Mouse (Mus musculus) kidney, embryonic 15.5 days (tissue): ENCODE measurements at regions not wholly inside any gene's neighbourhood (a gene's known extent, or its start where the extent isn't known, plus 50 kb on each side); places are given as distances from the start of the nearest gene placed in this dataset.

Experiments used
- ATAC-seq: fragments of 200-750 bp; cut with Nextera tagmentation; replicated peaks from 2 replicates; pipeline ENCODE4 v1.8.0; 2017; ENCODE audit warnings: moderate TSS enrichment; ENCODE audit not compliant: low FRiP score
- H3K27ac ChIP-seq: fragments of 300-500 bp; sonication (generic); 2 replicates; pipeline ENCODE4 v1.5.1; 2015; ENCODE audit warnings: mild to moderate bottlenecking, inconsistent platforms
- H3K27me3 ChIP-seq: fragments of 300-500 bp; sonication (generic); 2 replicates; pipeline ENCODE4 v1.6.1; 2015; ENCODE audit warnings: inconsistent platforms
- H3K36me3 ChIP-seq: fragments of 300-500 bp; sonication (generic); 2 replicates; pipeline ENCODE4 v1.6.1; 2015; ENCODE audit warnings: inconsistent platforms
- H3K4me1 ChIP-seq: fragments of 300-500 bp; sonication (generic); 2 replicates; pipeline ENCODE4 v1.6.1; 2015; ENCODE audit warnings: inconsistent platforms
- H3K4me2 ChIP-seq: fragments of 300-500 bp; sonication (generic); 2 replicates; pipeline ENCODE4 v1.6.1; 2015; ENCODE audit warnings: moderate library complexity, mild to moderate bottlenecking, inconsistent platforms
- H3K4me3 ChIP-seq: fragments of 300-500 bp; sonication (generic); replicated peaks from 2 replicates; pipeline ENCODE4 v1.5.1; 2015; ENCODE audit warnings: mild to moderate bottlenecking, inconsistent platforms
- H3K9ac ChIP-seq: fragments of 300-500 bp; sonication (generic); 2 replicates; pipeline ENCODE4 v1.6.1; 2015; ENCODE audit warnings: mild to moderate bottlenecking, inconsistent platforms
- H3K9me3 ChIP-seq: fragments of 300-500 bp; sonication (generic); replicated peaks from 2 replicates; pipeline ENCODE4 v1.6.1; 2016; ENCODE audit warnings: inconsistent platforms
- WGBS: fragments of 180-500 bp; shearing (Covaris S2); methylation state at CpG from one replicate; pipeline ENCODE4 v1.1.7; 2015; ENCODE audit warnings: mixed read lengths; 5-methylcytosine and 5-hydroxymethylcytosine counted together

- Histone ChIP-seq H3K4me3 (no peak overlapping the region), H3K9ac (no peak overlapping the region), H3K36me3 (no peaks in the 10 kb centered on the region), H3K4me2 (no peak overlapping the region), H3K4me1 (no peaks in the 10 kb centered on the region), H3K27ac (no peak overlapping the region), H3K9me3 (no peaks in the 10 kb centered on the region), H3K27me3 (no peaks in the 10 kb centered on the region)
- 72% methylated on average over 7 of the region's 7 CpGs for WGBS
- ATAC-seq, result no peak
Measured at GRCm38 (mm10) chr9:91131415-91132255, 230.6 kb upstream of the Zic4 start.

GRCm38 (mm10) chr9:91132531-91132930, 229.7 kb upstream of the Zic4 start:
- H3K4me2 ChIP-seq, result no peak overlapping the region
- no peaks in the 10 kb centered on the region for H3K4me1 ChIP-seq
- H3K27ac ChIP-seq, result no peak overlapping the region
- H3K9ac ChIP-seq, result no peak overlapping the region
- 71% methylated on average over 1 of the region's 1 CpGs for WGBS
- no peak for ATAC-seq
- no peaks in the 10 kb centered on the region for H3K36me3 ChIP-seq
- H3K9me3 ChIP-seq, result no peaks in the 10 kb centered on the region
- no peak overlapping the region for H3K4me3 ChIP-seq
- H3K27me3 ChIP-seq, result no peaks in the 10 kb centered on the region

- no peaks in the 10 kb centered on the region for H3K4me1 ChIP-seq
- no peaks in the 10 kb centered on the region for H3K27me3 ChIP-seq
- no peak overlapping the region for H3K27ac ChIP-seq
- H3K9me3 ChIP-seq, result no peaks in the 10 kb centered on the region
- H3K4me3 ChIP-seq, result no peak overlapping the region
- H3K4me2 ChIP-seq, result no peak overlapping the region
- no peak overlapping the region for H3K9ac ChIP-seq
- 84% methylated on average over 3 of the region's 3 CpGs for WGBS
- H3K36me3 ChIP-seq, result no peaks in the 10 kb centered on the region
- no peak for ATAC-seq
Measured at GRCm38 (mm10) chr9:91133256-91133920, 228.8 kb upstream of the Zic4 start.

- H3K36me3 ChIP-seq, result no peaks in the 10 kb centered on the region
- no peak overlapping the region for H3K4me3 ChIP-seq
- no peak overlapping the region for H3K27ac ChIP-seq
- H3K4me2 ChIP-seq, result no peak overlapping the region
- H3K9ac ChIP-seq, result no peak overlapping the region
- no peak for ATAC-seq
- no peaks in the 10 kb centered on the region for H3K4me1 ChIP-seq
- H3K27me3 ChIP-seq, result no peaks in the 10 kb centered on the region
- 93% methylated on average over 1 of the region's 1 CpGs for WGBS
- no peaks in the 10 kb centered on the region for H3K9me3 ChIP-seq
Measured at GRCm38 (mm10) chr9:91134325-91134724, 227.9 kb upstream of the Zic4 start.

- Histone ChIP-seq H3K9me3 (no peaks in the 10 kb centered on the region), H3K9ac (no peak overlapping the region), H3K36me3 (no peaks in the 10 kb centered on the region), H3K4me3 (no peak overlapping the region), H3K4me2 (no peak overlapping the region), H3K27ac (no peak overlapping the region), H3K27me3 (no peaks in the 10 kb centered on the region), H3K4me1 (no peaks in the 10 kb centered on the region)
- ATAC-seq, result no peak
- 75% methylated on average over 2 of the region's 2 CpGs for WGBS
Measured at GRCm38 (mm10) chr9:91135107-91135506, 227.1 kb upstream of the Zic4 start.

GRCm38 (mm10) chr9:91140651-91141050, 221.6 kb upstream of the Zic4 start:
- Histone ChIP-seq H3K9ac (no peak overlapping the region), H3K4me1 (no peaks in the 10 kb centered on the region), H3K27me3 (no peaks in the 10 kb centered on the region), H3K4me2 (no peak overlapping the region), H3K36me3 (no peaks in the 10 kb centered on the region), H3K4me3 (no peak overlapping the region), H3K9me3 (no peaks in the 10 kb centered on the region), H3K27ac (no peak overlapping the region)
- ATAC-seq, result no peak
- whole genome bisulfite sequencing, result 53% methylated on average over 1 of the region's 1 CpGs

GRCm38 (mm10) chr9:91151893-91152292, 210.3 kb upstream of the Zic4 start:
- 89% methylated on average over 11 of the region's 11 CpGs for WGBS
- Histone ChIP-seq H3K9ac (no peak overlapping the region), H3K4me1 (no peaks in the 10 kb centered on the region), H3K4me2 (no peak overlapping the region), H3K27ac (no peak overlapping the region), H3K36me3 (no peaks in the 10 kb centered on the region), H3K9me3 (no peaks in the 10 kb centered on the region), H3K4me3 (no peak overlapping the region), H3K27me3 (no peaks in the 10 kb centered on the region)
- ATAC-seq, result no peak

- H3K4me3 ChIP-seq, result no peak overlapping the region
- ATAC-seq, result no peak
- no peaks in the 10 kb centered on the region for H3K9me3 ChIP-seq
- H3K4me1 ChIP-seq, result no peaks in the 10 kb centered on the region
- H3K27me3 ChIP-seq, result no peaks in the 10 kb centered on the region
- no peak overlapping the region for H3K4me2 ChIP-seq
- no peak overlapping the region for H3K27ac ChIP-seq
- H3K9ac ChIP-seq, result no peak overlapping the region
- WGBS, result 78% methylated on average over 2 of the region's 2 CpGs
- H3K36me3 ChIP-seq, result no peaks in the 10 kb centered on the region
Measured at GRCm38 (mm10) chr9:91159311-91159710, 202.9 kb upstream of the Zic4 start.

- Histone ChIP-seq H3K9ac (no peak overlapping the region), H3K4me2 (no peak overlapping the region), H3K36me3 (no peaks in the 10 kb centered on the region), H3K27me3 (no peaks in the 10 kb centered on the region), H3K4me3 (no peak overlapping the region), H3K4me1 (no peaks in the 10 kb centered on the region), H3K27ac (no peak overlapping the region), H3K9me3 (no peaks in the 10 kb centered on the region)
- ATAC-seq, result no peak
Measured at GRCm38 (mm10) chr9:91167871-91168270, 194.3 kb upstream of the Zic4 start.

- H3K4me3 ChIP-seq, result no peak overlapping the region
- no peak overlapping the region for H3K27ac ChIP-seq
- no peaks in the 10 kb centered on the region for H3K36me3 ChIP-seq
- ATAC-seq, result no peak
- H3K9me3 ChIP-seq, result no peaks in the 10 kb centered on the region
- 79% methylated on average over 4 of the region's 4 CpGs for WGBS
- no peaks in the 10 kb centered on the region for H3K27me3 ChIP-seq
- H3K4me2 ChIP-seq, result no peak overlapping the region
- H3K9ac ChIP-seq, result no peak overlapping the region
- H3K4me1 ChIP-seq, result no peaks in the 10 kb centered on the region
Measured at GRCm38 (mm10) chr9:91193221-91193620, 169.0 kb upstream of the Zic4 start.

- 55% methylated on average over 3 of the region's 3 CpGs for WGBS
- H3K9ac ChIP-seq, result no peak overlapping the region
- no peaks in the 10 kb centered on the region for H3K9me3 ChIP-seq
- H3K27ac ChIP-seq, result no peak overlapping the region
- no peak for ATAC-seq
- H3K4me2 ChIP-seq, result no peak overlapping the region
- H3K36me3 ChIP-seq, result no peaks in the 10 kb centered on the region
- no peak overlapping the region for H3K4me3 ChIP-seq
- no peaks in the 10 kb centered on the region for H3K4me1 ChIP-seq
- H3K27me3 ChIP-seq, result no peaks in the 10 kb centered on the region
Measured at GRCm38 (mm10) chr9:91193954-91194353, 168.3 kb upstream of the Zic4 start.

- ATAC-seq, result no peak
- Histone ChIP-seq H3K9me3 (no peaks in the 10 kb centered on the region), H3K4me3 (no peak overlapping the region), H3K9ac (no peak overlapping the region), H3K27me3 (no peaks in the 10 kb centered on the region), H3K36me3 (no peaks in the 10 kb centered on the region), H3K4me2 (no peak overlapping the region), H3K27ac (no peak overlapping the region), H3K4me1 (no peaks in the 10 kb centered on the region)
- WGBS, result 55% methylated on average over 2 of the region's 2 CpGs
Measured at GRCm38 (mm10) chr9:91207281-91207680, 154.9 kb upstream of the Zic4 start.
